Mouse (Mus musculus): Measurements from ENCODE around the gene Inpp4a. TPM values are rescaled to one million over a fixed set of nuclear protein-coding genes. Genes with fewer than 3 reads are reported as not detected.

The Inpp4a gene
- total RNA-seq, 2 experiments from 2014 or later = 123 to 132 TPM

DNA sequence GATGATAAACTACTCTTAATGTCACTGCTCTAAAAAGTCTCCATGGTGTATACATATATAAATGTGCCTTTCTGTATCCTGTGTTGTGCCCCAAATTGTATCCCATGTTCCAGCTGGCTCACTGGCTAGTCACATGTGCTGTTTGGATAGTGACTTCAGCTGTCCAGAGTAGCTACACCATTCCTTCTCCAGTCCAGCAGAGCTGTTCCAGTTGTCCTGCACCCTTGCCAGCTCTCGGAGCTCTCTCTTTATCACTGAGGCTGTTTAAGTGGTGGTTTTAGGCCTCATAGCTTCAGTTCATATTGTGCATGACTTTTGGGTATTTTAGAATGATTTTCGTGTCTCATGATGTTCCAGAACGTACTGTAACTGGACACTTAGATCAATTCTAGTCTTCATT is 55.8 kb downstream of the Inpp4a start:
- no peak for DNase-seq (ENCODE audit: low spot score in 2 of 2)

GRCm38 (mm10) chr1:37356305-37356704 is 56.6 kb downstream of the Inpp4a start:
- DNase-seq (ENCODE audit: low spot score in 2 of 2) = no peak

- no peak for DNase-seq (ENCODE audit: low spot score in 2 of 2)
These were observed 57.5 kb downstream of the Inpp4a start for GRCm38 (mm10) chr1:37357173-37357572.

DNA sequence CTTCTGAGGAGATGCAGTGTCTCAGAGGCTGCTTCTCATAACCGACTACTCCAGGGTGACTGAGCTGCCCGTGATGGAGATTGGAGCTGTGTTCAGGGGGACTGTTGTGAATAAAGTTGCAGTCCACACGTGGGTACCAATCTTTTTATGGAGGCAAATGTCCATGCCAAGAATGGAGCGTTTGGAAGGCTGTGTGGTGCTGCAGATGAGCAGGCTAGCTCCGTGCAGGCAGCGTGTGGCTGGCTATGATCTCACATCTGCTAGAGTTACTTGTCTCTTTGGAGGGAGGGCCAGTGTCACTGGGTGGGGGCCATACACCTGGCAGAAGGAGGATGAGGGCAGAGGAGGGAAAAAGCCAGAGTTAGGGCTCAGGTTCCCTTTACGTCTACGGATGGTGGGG is 59.0 kb downstream of the Inpp4a start:
- no peak for DNase-seq (ENCODE audit: low spot score in 2 of 2)

DNA sequence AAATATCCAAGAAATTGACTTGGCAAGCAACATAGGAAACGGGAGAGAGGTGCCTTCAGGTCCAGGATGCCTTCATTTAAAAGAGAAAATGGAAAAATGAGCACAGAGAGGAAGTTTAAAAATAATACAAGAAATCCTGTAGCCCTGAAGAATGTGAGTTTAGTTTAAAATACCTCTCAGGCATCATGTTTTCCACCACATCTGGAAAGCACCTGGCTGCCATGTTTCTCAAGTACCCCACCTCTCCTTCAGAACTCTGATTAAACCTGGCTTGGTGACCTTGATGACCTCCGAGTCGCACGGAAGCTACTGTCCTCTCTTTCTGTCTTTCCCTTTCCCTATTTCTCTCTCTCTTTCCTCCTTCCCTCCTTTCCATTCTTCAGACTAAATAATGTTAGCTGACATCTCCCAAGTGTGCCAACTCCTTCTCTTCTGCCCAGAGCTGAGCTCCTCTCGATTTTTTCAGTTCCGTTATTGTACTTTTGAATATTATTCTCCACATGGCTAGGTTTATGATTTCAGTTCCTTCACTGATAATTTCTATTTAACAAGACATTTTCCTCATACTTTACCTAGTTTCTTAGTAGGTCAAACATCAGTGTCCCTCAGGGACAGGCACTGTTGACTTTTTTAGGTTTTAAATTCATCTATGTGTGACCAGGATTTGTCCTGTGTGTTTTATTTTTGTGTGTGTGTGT is 59.9 kb downstream of the Inpp4a start:
- DNase-seq (ENCODE audit: low spot score in 2 of 2) = no peak

GRCm38 (mm10) chr1:37360781-37361180 is 61.1 kb downstream of the Inpp4a start:
- DNase-seq (ENCODE audit: low spot score in 2 of 2) = no peak

DNA sequence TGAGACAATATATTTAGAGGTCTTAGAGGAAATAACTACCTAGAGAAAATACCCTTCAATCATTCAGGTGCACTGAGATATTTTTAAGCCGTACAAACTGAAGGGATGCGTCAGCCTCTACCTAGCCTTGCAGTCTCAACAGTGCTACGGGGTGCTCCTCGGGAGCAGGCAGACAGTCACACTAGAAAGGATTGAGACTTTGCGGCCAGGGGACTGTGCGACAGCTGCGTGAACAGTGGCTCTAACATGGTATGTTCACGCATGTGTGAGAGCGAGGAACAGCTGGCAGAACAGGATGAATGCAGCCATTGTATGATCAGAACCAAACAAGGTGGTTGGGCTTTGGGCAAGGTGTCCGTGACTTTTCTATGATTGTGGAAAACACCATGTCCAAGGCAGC is 63.1 kb downstream of the Inpp4a start:
- DNase-seq (ENCODE audit: low spot score in 2 of 2) = no peak

DNA sequence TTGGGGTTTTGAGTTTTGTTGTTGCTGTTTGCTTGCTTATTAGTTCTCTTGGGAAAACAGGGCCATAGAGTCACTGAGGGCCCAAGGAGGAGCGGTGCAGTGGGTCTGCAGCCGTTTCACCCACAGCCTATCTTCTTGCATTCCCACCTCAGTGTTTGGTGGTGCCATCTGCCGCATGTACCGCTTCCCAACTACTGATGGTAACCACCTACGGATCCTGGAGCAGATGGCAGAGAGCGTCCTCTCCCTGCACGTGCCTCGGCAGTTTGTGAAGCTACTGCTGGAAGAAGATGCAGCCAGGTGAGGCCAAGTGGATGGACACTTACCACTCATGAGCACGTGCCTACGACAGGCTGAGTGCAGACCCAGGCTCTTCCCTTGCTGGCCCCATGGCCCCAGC is 68.5 kb downstream of the Inpp4a start:
- peak; percentile 50 to 77 for DNase-seq (ENCODE audit: low spot score in 2 of 2)

- DNase-seq (ENCODE audit: low spot score in 2 of 2) = no peak
These were observed 69.2 kb downstream of the Inpp4a start for GRCm38 (mm10) chr1:37368768-37369385.

GRCm38 (mm10) chr1:37376177-37376576 is 76.5 kb downstream of the Inpp4a start:
- no peak for DNase-seq (ENCODE audit: low spot score in 2 of 2)

DNA sequence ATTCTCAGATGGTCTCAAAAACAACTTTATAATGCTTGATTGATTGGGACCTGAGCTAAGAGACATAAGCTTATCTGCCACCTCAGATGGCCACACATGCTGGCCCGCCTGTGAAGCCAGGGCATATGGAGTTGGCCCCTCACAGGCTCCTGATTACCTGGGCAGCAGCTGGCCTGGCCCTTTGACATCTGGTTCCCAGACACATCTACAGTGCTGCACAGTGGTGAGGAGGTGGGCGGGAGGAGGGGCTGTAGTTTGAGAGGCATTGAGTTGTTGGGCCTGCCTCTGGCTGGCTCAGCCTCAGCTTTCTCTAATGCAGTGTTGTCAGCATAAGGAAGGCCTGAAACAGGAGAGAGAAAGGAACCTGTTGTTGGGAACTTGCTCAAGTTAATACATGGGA is 77.1 kb downstream of the Inpp4a start:
- no peak for DNase-seq (ENCODE audit: low spot score in 2 of 2)

- no peak for DNase-seq (ENCODE audit: low spot score in 2 of 2)
These were observed 78.4 kb downstream of the Inpp4a start for GRCm38 (mm10) chr1:37378095-37378494.

DNA sequence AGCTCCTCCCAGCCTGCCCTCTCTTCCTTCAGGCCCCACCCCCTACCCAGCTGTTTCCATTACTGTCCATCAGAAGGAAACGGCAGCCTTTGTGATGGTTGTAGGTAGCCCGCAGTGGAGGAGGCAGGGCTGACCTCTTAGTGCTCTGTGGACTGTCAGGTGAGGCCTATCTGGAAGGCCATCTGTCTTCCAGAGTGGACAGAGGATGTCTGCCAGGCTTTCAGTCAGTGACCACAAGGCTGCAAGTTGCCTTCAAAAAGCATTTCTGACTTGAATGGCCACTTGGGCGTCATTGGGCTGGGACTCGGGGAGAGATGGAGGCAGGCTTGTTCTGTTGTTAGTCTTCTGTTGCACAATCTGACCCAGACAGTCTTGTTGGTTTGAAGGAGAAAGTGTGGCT is 79.9 kb downstream of the Inpp4a start:
- no peak for DNase-seq (ENCODE audit: low spot score in 2 of 2)

DNA sequence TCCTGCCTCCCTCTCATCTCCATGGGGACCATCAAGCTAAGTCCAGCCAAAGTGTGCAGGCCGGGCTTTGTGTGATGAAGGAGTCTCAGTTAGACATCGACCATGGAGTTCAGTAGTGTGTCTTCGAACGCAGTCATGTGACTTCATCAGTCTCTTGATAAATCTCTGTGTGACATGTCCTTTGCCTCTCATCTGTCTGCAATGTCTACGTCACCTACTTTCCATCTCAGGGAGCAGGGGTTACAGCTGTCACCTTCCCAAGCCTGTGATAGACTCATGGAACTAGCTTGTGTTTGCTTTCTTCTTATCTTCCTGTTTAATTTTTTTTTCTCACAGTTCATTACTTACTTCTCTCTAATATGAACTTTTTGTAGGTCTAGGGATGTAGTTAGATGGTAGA is 81.2 kb downstream of the Inpp4a start:
- no peak for DNase-seq (ENCODE audit: low spot score in 2 of 2)

DNA sequence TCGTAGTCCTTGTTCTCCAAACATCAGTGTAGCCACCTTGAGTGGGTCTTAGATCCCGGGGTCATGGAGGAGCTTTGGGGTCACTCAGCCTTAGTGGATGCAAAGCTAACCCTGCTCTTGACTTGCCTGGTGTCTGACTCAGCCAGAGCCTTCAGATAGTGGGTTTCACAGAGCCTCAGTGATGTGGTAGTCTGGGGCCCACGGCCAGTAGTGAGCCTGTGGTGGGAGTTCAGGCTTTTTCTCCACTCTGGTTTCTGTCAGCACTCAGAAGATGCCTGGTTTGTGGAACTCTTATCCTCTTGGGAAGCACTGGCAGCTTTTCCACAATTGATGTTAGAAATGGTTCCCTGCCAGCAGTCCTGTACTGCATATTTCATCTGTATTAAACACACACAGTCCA is 84.6 kb downstream of the Inpp4a start:
- DNase-seq (ENCODE audit: low spot score in 2 of 2) = no peak

DNA sequence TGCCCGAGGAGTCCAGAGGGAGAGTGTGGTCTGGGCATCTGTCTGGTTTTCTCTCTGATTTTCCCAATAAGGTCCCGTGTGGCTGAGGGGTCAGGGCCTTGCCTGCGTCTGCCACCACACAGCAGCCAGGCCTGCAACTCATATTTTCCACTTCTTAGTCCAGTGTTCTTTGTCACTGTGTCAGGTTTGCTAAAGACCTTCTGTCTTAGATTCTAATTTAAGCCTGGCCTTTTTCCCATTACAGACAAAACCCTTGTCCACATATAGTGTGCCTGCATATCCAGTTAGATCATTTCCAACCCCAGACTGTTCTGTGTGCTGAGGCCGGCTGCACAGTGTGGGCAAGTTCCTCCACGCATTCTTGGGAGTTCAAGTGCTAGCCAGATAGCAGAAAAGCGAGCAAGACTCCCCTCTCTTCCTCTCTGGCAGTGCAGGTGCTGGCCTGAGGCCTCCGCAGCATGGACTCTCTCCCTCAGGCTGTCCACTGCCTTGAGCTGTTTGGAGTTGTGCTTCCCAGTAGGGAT is 86.8 kb downstream of the Inpp4a start:
- no peak for DNase-seq (ENCODE audit: low spot score in 2 of 2)

DNA sequence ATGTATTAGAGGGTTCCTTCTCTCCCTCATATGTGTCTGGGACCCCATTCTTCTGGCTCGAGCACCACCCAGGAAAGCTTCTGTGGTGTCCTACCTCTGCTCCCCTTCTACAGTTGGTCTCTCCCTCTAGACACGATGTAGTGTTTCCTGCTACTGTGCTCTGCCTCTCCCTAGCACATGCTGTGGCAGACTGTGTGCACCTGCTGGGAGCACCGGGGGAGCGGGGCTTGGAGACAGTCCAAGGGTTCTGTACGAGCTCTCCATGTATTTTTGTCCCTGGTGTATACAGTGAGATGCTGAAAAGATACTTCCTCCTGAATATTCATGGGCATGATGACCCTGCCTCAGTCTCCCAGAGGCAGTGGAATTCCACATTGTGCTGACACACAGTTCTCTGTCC is 93.5 kb downstream of the Inpp4a start:
- peak in 1 of 2 experiments; percentile 53 for DNase-seq (ENCODE audit: low spot score in 2 of 2)

DNA sequence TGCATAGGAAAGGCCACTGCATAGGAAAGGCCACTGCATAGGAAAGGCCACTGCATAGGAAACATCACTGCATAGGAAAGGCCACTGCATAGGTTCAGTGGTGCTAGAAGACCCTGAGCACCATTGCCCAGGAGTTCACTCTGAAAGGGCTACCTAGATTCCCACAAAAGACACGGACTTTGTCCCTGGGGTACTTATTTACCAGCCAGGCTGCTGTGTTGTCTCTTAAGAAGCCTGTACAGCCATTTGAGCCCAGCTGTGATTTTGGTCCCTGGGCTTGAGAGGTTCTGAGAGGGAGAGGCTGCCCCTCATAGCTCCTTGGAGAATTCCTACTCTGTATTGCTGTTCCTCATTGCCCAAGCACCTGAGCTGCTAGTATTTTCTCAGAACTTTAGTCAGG is 96.8 kb downstream of the Inpp4a start:
- DNase-seq (ENCODE audit: low spot score in 2 of 2) = no peak

GRCm38 (mm10) chr1:37398961-37399360 is 99.3 kb downstream of the Inpp4a start:
- DNase-seq (ENCODE audit: low spot score in 2 of 2) = no peak

DNA sequence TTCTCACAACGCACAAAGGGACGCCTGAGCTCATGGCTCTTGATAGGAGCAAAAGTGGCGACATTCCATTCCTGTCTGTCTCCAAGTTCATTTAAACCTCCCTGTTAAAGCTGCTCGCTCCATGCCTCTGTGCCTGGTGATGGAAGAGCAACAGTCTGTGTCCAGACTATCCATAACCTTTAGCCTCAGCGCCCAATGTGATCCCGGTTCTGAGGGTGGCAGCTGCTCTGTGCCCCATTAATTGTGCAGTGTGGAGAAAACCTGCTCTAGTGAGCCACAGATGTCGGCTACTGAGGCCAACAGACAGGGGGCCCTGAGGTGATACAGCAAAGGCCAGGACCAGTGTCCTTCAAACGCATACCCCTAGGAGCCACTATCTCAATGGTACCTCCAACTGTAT is 100.1 kb downstream of the Inpp4a start:
- no peak for DNase-seq (ENCODE audit: low spot score in 2 of 2)

GRCm38 (mm10) chr1:37401687-37402086 is 102.0 kb downstream of the Inpp4a start:
- DNase-seq (ENCODE audit: low spot score in 2 of 2) = peak in 1 of 2 experiments; percentile 54

DNA sequence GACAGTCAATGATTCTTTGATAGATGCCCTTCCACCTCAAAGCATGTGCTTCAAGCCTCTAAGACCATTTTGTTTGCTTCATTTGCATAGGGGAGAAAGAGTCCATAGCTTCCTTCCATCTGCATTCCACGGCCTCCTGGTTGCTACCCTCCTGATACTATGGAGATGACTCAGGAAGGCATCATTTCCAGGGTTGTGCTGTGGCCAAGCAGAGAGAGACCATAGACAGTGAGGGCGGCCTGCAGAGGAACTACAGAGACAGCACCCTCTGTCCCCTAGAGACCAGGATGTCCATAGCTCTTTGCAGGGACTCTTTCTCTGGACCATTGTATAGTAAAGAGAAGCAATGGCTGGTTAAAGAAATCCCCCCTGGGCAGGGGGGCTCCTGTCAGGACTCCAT is 105.5 kb downstream of the Inpp4a start:
- DNase-seq (ENCODE audit: low spot score in 2 of 2) = no peak

GRCm38 (mm10) chr1:37407228-37407627 is 107.6 kb downstream of the Inpp4a start:
- DNase-seq (ENCODE audit: low spot score in 2 of 2) = no peak

Data from layer of hippocampus, postnatal 14 days (tissue).